Mouse (Mus musculus): ENCODE measurements at regions not wholly inside any gene's neighbourhood (a gene's known extent, or its start where the extent isn't known, plus 50 kb on each side); places are given as distances from the start of the nearest gene placed in this dataset.
A peak's percentile ranks its signal among the peaks of the same experiment; 100 is the strongest.
"Not testable (repeated sequence)": the region's sequence is repeated elsewhere in the genome, so short reads cannot be mapped to it uniquely, and the experiment has no call there.

DNA sequence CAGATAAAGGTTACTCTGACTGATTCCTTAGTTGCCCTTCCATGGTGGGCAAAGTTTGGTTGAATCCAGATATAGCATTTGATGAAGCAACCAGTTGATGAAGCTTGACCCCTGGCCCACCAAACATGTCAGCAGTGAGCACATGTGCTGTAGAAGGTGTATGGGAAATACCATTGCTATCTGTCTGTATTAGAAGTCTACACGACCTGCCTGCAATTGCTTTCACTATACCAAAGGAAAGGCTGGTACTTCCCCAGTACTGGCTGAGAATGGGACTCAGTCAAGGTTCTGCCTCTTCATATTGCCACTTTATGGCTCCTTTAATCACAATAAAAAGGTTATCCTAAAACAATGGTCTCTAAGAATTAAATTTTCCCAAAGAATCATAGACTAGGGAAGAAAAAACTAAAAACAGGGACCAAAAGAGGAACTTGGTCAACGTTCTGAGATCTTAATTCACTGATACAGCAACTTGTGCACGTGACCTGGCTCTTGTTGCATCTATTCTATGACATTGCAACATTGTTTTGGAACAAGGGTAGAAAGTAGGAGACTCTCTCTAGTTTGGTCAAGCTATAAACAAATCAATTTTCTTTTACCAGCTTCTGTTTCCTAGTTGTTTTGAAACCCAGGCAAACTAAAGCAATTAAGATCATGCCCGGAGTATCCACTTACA, 284.0 kb downstream of the Rapgef2 start:
- DNase-seq (ENCODE audit: low spot score), result no peak

- DNase-seq (ENCODE audit: low spot score), result no peak
Observed at GRCm38 (mm10) chr3:79001754-79002153, 284.6 kb downstream of the Rapgef2 start.

DNA sequence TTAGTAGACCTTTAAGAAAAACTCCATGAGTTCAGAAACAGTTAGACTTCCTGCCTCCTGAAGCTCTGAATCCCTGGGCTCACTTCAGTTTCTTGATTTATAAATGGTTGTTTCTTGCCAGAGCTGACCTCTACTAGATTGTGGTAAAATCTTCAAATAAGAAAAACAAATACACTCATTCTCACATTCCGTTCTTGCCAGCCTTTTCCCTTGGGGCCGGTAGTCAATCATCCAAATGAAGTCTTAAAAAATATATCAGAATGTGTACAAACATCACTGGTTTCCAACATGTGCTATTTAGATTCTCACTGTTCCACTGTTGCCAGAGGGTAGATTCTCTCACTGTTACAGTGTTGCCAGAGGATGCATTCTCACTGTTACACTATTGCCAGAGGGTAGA, 286.0 kb downstream of the Rapgef2 start:
- no peak for DNase-seq (ENCODE audit: low spot score)

- no peak for DNase-seq (ENCODE audit: low spot score)
Observed at GRCm38 (mm10) chr3:78999803-79000202, 286.5 kb downstream of the Rapgef2 start.

GRCm38 (mm10) chr3:78988120-78988519, 298.2 kb downstream of the Rapgef2 start:
- no peak for DNase-seq (ENCODE audit: low spot score)

GRCm38 (mm10) chr3:78986726-78987125, 299.6 kb downstream of the Rapgef2 start:
- DNase-seq (ENCODE audit: low spot score), result no peak

- DNase-seq (ENCODE audit: low spot score), result no peak
Observed at GRCm38 (mm10) chr3:78981057-78981456, 305.3 kb downstream of the Rapgef2 start.

- DNase-seq (ENCODE audit: low spot score), result no peak
Observed at GRCm38 (mm10) chr3:78978781-78979180, 307.5 kb downstream of the Rapgef2 start.

DNA sequence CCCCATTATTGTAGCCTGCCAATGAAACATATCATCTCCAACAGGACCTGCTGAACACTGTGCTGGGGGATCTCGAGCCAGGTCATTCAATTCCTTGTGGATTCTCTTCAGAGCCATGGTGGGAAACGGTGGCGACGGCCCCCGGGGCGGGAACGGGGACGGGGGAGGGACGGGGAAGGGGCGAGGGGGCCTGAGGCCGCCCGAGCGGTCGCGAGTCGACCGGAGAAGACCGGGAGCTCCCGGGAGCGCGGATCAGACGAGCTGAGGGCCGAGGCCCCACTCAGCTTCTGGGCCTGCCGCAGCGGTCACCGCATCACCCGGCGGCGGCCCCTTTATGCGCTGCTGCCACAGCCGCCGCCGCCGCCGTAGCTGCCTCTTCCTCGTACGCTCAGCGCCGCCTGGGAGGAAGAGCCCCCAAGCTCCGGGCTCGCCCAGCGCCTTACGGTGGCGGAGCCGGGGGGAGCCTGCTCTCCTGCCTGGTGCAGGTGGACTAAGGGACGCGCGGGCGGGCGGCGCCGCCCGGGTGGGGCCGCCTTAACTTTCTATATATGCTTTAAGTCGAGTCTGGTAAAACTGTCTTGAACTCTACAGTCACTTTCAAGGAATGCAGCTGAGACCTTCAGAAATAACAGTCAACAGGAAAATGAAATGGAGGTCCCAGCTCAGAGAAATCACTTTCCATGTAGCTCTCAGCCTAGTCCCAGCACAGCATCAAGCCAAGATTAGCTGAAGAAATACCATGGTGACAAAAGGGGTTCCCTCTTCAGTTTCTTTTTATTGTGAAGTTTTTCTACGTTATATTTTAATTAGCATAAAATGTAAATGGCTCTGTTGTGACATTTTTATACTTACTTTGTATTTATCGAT, 319.4 kb downstream of the Rapgef2 start:
- DNase-seq (ENCODE audit: low spot score), result peak; percentile 4

DNA sequence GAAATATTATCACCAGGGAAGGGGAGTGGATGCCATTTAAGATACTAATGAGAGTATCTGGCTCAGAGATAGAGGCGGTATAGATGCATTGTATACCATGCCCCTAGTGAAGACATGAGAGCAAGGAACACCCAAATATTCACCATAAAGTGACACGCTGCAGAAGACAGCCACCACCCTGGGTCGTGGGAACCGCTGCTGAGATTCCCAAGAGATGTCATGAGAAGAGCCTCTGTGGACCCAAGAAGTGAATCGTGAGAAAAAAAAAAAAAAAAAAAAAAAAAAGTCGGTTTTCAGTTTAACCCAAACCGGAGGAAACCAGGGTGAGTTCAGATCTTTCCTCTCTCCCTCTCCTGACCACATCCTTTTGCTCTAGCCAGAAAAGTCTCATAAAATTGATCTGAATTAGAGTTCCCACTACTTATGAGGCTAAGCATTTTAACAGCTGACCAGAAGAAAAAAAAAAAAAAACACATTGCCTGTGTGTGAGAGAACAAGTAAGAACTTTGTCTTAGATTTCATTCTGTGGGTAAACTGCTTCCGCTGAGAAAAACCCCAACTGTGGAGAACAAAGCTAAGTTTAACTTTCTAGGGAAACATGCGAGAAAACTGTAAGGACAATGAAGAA, 322.0 kb downstream of the Rapgef2 start:
- no peak for DNase-seq (ENCODE audit: low spot score)

DNA sequence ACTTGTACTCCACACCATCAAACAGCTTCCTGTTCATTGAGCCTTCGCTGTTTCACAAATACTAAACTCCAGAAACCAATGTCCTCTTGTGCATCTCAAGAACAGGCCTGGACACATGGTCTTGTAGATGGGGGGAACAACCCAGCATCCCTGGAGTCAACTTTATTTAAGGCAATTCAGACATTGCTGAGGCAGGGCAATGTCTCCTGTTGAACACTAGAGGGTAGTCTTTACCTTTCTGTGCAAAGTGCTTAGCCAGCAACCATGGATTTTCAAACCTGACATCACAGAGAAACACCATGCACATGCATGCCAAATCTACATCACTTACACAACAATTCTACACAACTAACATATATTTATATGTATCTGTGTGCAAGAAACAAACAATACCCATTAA, 327.5 kb downstream of the Rapgef2 start:
- no peak for DNase-seq (ENCODE audit: low spot score)

DNA sequence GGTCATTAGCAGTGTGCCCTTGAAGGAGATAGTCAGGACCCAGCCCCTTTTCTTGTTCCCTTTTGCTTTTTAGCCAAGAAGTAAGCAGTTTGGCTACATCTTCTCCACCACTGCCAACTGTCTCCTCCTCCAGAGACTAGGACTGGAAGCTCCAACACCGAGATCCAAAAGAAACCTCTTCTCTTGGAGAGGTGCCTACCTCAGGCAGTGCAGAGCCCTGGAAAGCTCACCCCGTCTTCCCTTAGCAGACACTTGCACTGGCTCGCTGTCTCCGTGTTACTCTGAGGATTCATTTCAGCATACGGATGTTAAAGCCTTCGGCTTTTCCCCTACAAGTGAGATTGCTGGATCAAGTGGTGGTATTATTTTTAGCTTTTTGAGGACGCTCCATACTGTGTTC, 331.0 kb downstream of the Rapgef2 start:
- no peak for DNase-seq (ENCODE audit: low spot score)

GRCm38 (mm10) chr3:78949385-78949784, 336.9 kb downstream of the Rapgef2 start:
- not testable (repeated sequence) for DNase-seq (ENCODE audit: low spot score)

GRCm38 (mm10) chr3:78948700-78949099, 337.6 kb downstream of the Rapgef2 start:
- no peak for DNase-seq (ENCODE audit: low spot score)

- DNase-seq (ENCODE audit: low spot score), result peak; percentile 15
Observed at GRCm38 (mm10) chr3:78948171-78948570, 338.1 kb downstream of the Rapgef2 start.

GRCm38 (mm10) chr3:78947183-78947582, 339.1 kb downstream of the Rapgef2 start:
- no peak for DNase-seq (ENCODE audit: low spot score)

- no peak for DNase-seq (ENCODE audit: low spot score)
Observed at GRCm38 (mm10) chr3:78944185-78944584, 342.1 kb downstream of the Rapgef2 start.

DNA sequence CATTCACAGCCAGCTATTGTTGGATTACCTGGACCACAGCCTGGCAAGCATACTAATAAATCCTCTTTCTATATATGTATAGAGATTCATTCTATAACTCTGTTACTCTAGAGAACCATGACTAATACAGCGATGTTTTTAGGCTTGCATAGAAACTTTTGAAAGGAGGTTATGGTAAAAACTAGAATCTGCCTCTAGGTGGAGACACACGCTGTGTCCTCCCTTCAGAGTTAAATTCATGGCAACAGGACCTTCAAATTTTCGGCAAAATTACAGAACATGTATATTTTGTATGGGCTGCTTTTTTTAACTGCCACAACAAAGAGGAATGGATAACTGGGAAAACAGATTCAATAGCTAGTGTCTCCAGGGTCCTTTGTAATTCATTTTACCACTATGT, 353.3 kb downstream of the Rapgef2 start:
- no peak for DNase-seq (ENCODE audit: low spot score)

GRCm38 (mm10) chr3:78919850-78920249, 366.5 kb downstream of the Rapgef2 start:
- DNase-seq (ENCODE audit: low spot score), result no peak

GRCm38 (mm10) chr3:78919407-78919806, 366.9 kb downstream of the Rapgef2 start:
- peak; percentile 52 for DNase-seq (ENCODE audit: low spot score)

DNA sequence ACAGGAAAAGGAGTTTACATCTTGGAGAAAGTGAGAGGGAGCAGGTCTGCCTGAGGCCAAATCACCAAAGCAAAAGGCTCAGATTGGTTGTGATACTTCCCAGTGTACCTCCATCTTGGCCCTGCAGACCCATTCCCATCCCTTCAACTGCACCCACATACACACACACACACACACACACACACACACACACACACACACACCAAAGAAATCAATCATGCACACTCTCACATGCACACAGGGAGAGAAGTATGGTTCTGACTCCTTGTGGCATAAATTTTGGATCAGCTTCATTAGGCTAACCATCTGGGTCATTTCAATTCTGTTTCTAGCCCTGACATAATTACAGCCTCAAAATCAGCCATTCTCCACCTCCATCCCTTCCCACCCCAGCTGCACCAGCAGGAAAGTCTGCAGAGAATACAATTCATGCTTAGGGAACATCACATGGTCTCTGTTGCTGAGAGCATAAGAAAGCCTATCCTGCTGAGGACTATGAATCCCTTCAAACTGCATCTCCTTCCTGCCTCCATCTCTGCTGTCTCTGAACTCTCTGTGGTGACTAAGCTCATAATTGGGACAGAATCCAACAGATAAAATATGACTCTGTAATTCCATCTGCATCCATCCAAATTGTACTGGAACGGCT, 378.0 kb downstream of the Rapgef2 start:
- no peak for DNase-seq (ENCODE audit: low spot score)

DNA sequence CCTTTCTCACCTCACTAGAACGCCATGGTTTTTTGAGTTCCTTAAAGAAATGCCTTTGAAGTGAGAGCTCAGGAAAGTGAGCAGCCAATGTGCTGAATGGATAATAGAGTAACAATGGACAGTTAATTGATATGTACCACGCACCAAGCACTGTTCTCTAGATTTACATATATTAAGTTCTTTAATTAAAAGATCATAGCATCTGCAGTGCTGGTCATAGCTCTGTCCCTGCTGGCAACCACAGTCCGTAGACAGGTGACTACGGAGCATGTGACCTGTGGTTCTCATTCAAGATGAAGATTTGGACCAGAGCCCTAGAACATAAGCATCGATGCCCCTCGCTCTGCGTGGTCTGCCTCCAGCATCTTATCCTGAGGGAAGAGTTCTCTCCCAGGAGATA, 378.5 kb downstream of the Rapgef2 start:
- DNase-seq (ENCODE audit: low spot score), result no peak

All from yolk sac, embryonic 10.5 days (tissue).